Mouse (Mus musculus) liver, postnatal 0 days (tissue): ENCODE results near the gene Fa2h.

ENCODE experiments used
- CTCF ChIP-seq: sonication (generic); IDR thresholded peaks from 2 replicates; pipeline ENCODE4 v1.5.1; 2016; ENCODE audit warnings: antibody characterized with exemption, low read depth
- EP300 ChIP-seq: IDR thresholded peaks from 2 replicates; pipeline ENCODE4 v1.6.1; 2016; ENCODE audit warnings: antibody characterized with exemption, low read depth, mild to moderate bottlenecking

GRCm38 (mm10) chr8:111369711-111370110 is 23.9 kb downstream of the Fa2h start:
- TF ChIP-seq CTCF (no peak), EP300 (no peak)
